In the genomic region with DNA sequence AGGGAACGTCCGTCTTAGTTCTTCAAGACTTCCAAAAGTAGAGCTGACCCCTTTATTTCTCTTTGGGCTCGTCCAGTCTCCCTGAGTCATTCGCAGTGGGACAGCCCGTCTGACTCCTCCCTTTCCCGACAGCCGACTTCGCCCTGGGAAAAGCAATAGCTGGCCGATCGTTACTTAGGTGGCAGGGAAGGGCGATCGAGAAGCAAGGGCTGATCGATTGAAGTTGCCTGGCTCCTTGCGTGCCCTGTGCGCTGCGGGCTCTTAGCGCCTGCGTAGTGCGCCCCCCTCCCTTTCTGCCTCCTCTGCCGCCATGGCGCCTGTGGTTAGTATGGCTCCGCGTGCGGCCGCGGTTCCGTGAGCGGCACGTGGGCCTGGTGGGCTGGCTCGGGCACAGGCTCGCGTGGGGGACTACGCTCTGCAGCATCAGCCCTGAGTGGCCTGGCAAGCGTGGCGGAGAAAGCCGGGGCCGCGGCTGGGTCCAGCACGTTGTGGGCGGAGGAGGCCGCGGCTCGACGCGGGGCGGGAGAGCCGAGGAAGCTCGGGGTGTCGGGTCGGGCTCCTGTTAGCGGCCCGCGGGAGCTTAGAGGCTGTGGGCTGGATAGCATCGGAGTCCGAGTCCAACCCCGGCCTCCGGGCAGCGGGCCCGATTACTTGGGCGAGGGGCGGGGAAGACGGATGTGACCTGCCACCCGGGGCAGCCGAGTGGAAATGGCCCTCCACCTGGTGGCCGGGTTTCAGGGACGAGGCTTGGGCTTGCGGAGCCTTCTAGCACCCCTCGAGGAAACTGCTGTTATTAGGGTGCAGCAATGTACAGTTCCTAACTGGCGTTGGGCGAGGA, we compare ENCODE assay signal across 1 mouse cellular context.
TF ChIP-seq lines count a peak whose summit lies in the region.

Rpl22 (plus strand) TSS at position 169 of the 838 bp plus-strand sequence.

TF ChIP-seq in myocyte, 11 proteins besides CTCF, POLR2A, EP300 and RAD21 (continued from another document):
- TF ChIP-seq MYOD1 (IDR thresholded peaks at IDR 0.05; ENCODE audit: control insufficient read depth in 1 of 3, insufficient read length in 2 of 3, low read depth in 2 of 3) (no peak), USF1 (IDR thresholded peaks at IDR 0.05; ENCODE audit: low read depth) (peak; percentile 15), POLR2AphosphoS2 (IDR thresholded peaks at IDR 0.05; ENCODE audit: insufficient read length, low read depth) (peak; percentile 93), MAX (IDR thresholded peaks at IDR 0.05; ENCODE audit: low read depth) (peak; percentile 4), E2F4 (IDR thresholded peaks at IDR 0.05; ENCODE audit: insufficient read depth) (peak; percentile 7)
